Mouse (Mus musculus): ENCODE results near the gene Tmco4.

DNA sequence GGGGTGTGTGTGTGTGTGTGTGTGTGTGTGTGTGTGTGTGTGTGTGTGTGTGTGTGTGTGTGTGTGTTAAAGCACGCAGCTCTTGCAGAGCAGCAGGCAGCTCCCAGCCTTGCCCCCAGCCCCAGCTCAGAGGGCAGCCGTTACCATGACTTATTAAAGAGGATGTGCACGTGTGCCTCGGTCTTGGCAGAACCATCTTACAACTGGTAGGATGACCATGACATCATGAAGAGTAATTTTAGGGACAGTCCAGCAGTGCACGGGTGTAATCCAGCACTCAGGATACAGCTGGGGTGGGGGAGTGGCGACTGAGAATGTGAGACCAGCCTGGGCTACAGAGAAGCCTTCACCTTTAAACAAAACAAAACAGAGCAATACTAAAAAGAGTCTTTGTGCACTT lies 32.5 kb downstream of the Tmco4 start:
- TF ChIP-seq CTCF (IDR thresholded peaks at IDR 0.05; ENCODE audit: insufficient read depth, low read depth, low read length) (no peak), POLR2A (IDR thresholded peaks at IDR 0.05; ENCODE audit: insufficient read depth, low read depth, low read length) (no peak)

Measured in olfactory bulb, adult 2 months (tissue).